Mouse (Mus musculus): ENCODE results near the gene Mpl. TPM values are rescaled to one million over a fixed set of nuclear protein-coding genes. Genes with fewer than 3 reads are reported as not detected.

The Mpl gene
- polyA plus RNA-seq, 1 experiment, result not detected

DNA sequence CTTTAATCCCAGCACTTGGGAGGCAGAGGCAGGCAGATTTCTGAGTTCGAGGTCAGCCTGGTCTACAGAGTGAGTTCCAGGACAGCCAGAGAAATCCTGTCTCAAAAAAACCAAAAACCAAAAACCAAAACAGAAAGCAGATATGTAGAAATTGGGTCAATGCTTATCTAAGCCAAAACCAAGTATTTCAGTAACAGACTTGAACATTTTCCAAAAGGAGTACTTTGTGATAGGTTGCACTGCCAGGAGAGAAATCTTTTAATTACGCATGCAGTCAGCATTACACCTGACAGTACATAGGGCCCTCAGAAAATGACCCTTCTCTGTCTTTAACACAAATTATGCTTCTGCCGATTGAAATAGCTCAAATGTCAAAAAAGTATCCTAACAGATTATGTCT, 55.9 kb downstream of the Mpl start:
- Histone ChIP-seq H3K36me3 (ENCODE audit: control insufficient read depth, insufficient read depth) (peaks cover 42% of the 10 kb centered on the region), H3K79me3 (ENCODE audit: low read depth) (peaks cover 4% of the 10 kb centered on the region), H3K4me3 (ENCODE audit: insufficient read depth, poor library complexity, severe bottlenecking) (no peak overlapping the region), H3ac (ENCODE audit: control insufficient read depth, insufficient read length, low read depth) (no peak overlapping the region), H3K79me2 (ENCODE audit: control insufficient read depth, insufficient read depth) (peaks cover under 1% of the 10 kb centered on the region), H3K27me3 (ENCODE audit: control insufficient read depth, insufficient read depth, insufficient read length) (no peaks in the 10 kb centered on the region)
- no peak for TF ChIP-seq MAX (IDR thresholded peaks at IDR 0.05)
- TF ChIP-seq CTCF (IDR thresholded peaks at IDR 0.05; ENCODE audit: control insufficient read depth, insufficient read depth, insufficient read length), result no peak
- TF ChIP-seq CEBPB (IDR thresholded peaks at IDR 0.05; ENCODE audit: low read depth), result no peak
- TF ChIP-seq MYOG (IDR thresholded peaks at IDR 0.05; ENCODE audit: control insufficient read depth, extremely low read depth, insufficient read length), result no peak
- no peak for TF ChIP-seq USF1 (IDR thresholded peaks at IDR 0.05; ENCODE audit: low read depth)
- no peak for TF ChIP-seq FOSL1 (IDR thresholded peaks at IDR 0.05; ENCODE audit: insufficient read depth, low read length, poor library complexity, severe bottlenecking)
- TF ChIP-seq MYOD1 (IDR thresholded peaks at IDR 0.05; ENCODE audit: control insufficient read depth, insufficient read length, low read depth), result no peak

DNA sequence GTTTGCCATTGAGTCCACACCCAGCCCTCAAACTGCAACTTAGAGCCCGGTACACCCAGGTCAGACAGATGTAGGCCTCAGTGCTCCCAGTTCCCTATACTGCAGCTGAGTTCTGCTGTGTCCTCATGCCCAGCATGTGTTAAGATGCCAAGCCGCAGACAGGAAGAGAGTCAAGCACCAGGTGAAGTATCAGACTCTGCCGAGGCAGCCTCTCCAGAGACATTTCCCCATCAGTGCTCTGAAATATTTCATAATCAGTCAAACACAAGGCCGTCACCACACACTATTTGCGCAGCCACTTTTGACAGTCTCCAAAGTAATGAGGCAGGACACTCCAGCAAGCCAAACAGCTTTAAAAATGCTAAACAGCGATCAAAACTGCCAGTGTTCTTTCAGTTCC, 58.9 kb downstream of the Mpl start:
- TF ChIP-seq USF1 (IDR thresholded peaks at IDR 0.05; ENCODE audit: low read depth) (no peak), CTCF (IDR thresholded peaks at IDR 0.05; ENCODE audit: control insufficient read depth, insufficient read depth, insufficient read length) (no peak), MYOG (IDR thresholded peaks at IDR 0.05; ENCODE audit: control insufficient read depth, extremely low read depth, insufficient read length) (no peak), MAX (IDR thresholded peaks at IDR 0.05) (no peak), CEBPB (IDR thresholded peaks at IDR 0.05; ENCODE audit: low read depth) (no peak), MYOD1 (IDR thresholded peaks at IDR 0.05; ENCODE audit: control insufficient read depth, insufficient read length, low read depth) (no peak), FOSL1 (IDR thresholded peaks at IDR 0.05; ENCODE audit: insufficient read depth, low read length, poor library complexity, severe bottlenecking) (no peak)
- H3K36me3 ChIP-seq (ENCODE audit: control insufficient read depth, insufficient read depth), result peaks cover 58% of the 10 kb centered on the region

DNA sequence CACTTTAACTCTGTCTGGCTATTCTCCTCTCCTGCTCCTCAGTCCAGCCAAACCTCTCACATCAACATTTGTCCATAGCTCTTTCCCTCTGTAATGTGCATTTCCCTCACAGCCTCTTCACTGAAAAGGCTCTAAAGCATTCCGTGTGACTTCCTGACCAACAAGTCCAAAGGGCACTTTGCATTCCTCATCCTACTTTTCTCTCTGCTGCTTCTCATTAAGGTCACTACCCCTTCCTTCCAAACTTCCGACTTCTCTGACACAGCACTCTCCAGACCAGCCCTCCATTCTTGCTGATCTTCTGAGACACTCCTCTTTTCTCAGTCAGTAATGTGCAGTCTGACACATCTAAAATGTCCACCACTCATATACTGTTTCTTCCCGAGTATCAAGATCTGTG, 60.9 kb downstream of the Mpl start:
- no peaks in the 10 kb centered on the region for H3K79me3 ChIP-seq (ENCODE audit: low read depth)
- no peaks in the 10 kb centered on the region for H3K79me2 ChIP-seq (ENCODE audit: control insufficient read depth, insufficient read depth)
- no peak for TF ChIP-seq CEBPB (IDR thresholded peaks at IDR 0.05; ENCODE audit: low read depth)
- no peak for TF ChIP-seq MYOG (IDR thresholded peaks at IDR 0.05; ENCODE audit: control insufficient read depth, extremely low read depth, insufficient read length)
- no peak for TF ChIP-seq USF1 (IDR thresholded peaks at IDR 0.05; ENCODE audit: low read depth)
- no peak for TF ChIP-seq MAX (IDR thresholded peaks at IDR 0.05)
- TF ChIP-seq CTCF (IDR thresholded peaks at IDR 0.05; ENCODE audit: control insufficient read depth, insufficient read depth, insufficient read length), result no peak
- no peak for TF ChIP-seq FOSL1 (IDR thresholded peaks at IDR 0.05; ENCODE audit: insufficient read depth, low read length, poor library complexity, severe bottlenecking)
- no peak for TF ChIP-seq MYOD1 (IDR thresholded peaks at IDR 0.05; ENCODE audit: control insufficient read depth, insufficient read length, low read depth)
- no peak overlapping the region for H3K4me3 ChIP-seq (ENCODE audit: insufficient read depth, poor library complexity, severe bottlenecking)
- H3K27me3 ChIP-seq (ENCODE audit: control insufficient read depth, insufficient read depth, insufficient read length), result no peaks in the 10 kb centered on the region
- H3ac ChIP-seq (ENCODE audit: control insufficient read depth, insufficient read length, low read depth), result no peak overlapping the region
- H3K36me3 ChIP-seq (ENCODE audit: control insufficient read depth, insufficient read depth), result peaks cover 65% of the 10 kb centered on the region

More for the DNA sequence above, 58.9 kb downstream of the Mpl start:
- Histone ChIP-seq H3K4me3 (ENCODE audit: insufficient read depth, poor library complexity, severe bottlenecking) (no peak overlapping the region), H3K79me2 (ENCODE audit: control insufficient read depth, insufficient read depth) (no peaks in the 10 kb centered on the region), H3ac (ENCODE audit: control insufficient read depth, insufficient read length, low read depth) (no peak overlapping the region), H3K27me3 (ENCODE audit: control insufficient read depth, insufficient read depth, insufficient read length) (no peaks in the 10 kb centered on the region), H3K79me3 (ENCODE audit: low read depth) (no peaks in the 10 kb centered on the region)

- Histone ChIP-seq H3K79me3 (ENCODE audit: low read depth) (no peaks in the 10 kb centered on the region), H3K4me3 (ENCODE audit: insufficient read depth, poor library complexity, severe bottlenecking) (no peak overlapping the region), H3ac (ENCODE audit: control insufficient read depth, insufficient read length, low read depth) (no peak overlapping the region), H3K36me3 (ENCODE audit: control insufficient read depth, insufficient read depth) (peaks cover 63% of the 10 kb centered on the region), H3K27me3 (ENCODE audit: control insufficient read depth, insufficient read depth, insufficient read length) (no peaks in the 10 kb centered on the region), H3K79me2 (ENCODE audit: control insufficient read depth, insufficient read depth) (no peaks in the 10 kb centered on the region)
- no peak for TF ChIP-seq FOSL1 (IDR thresholded peaks at IDR 0.05; ENCODE audit: insufficient read depth, low read length, poor library complexity, severe bottlenecking)
- no peak for TF ChIP-seq CTCF (IDR thresholded peaks at IDR 0.05; ENCODE audit: control insufficient read depth, insufficient read depth, insufficient read length)
- TF ChIP-seq MYOD1 (IDR thresholded peaks at IDR 0.05; ENCODE audit: control insufficient read depth, insufficient read length, low read depth), result no peak
- no peak for TF ChIP-seq CEBPB (IDR thresholded peaks at IDR 0.05; ENCODE audit: low read depth)
- no peak for TF ChIP-seq MYOG (IDR thresholded peaks at IDR 0.05; ENCODE audit: control insufficient read depth, extremely low read depth, insufficient read length)
- no peak for TF ChIP-seq MAX (IDR thresholded peaks at IDR 0.05)
- no peak for TF ChIP-seq USF1 (IDR thresholded peaks at IDR 0.05; ENCODE audit: low read depth)
These were observed 62.0 kb downstream of the Mpl start for GRCm38 (mm10) chr4:118395289-118395688.

- no peaks in the 10 kb centered on the region for H3K79me3 ChIP-seq (ENCODE audit: low read depth)
- TF ChIP-seq FOSL1 (IDR thresholded peaks at IDR 0.05; ENCODE audit: insufficient read depth, low read length, poor library complexity, severe bottlenecking) (no peak), CEBPB (IDR thresholded peaks at IDR 0.05; ENCODE audit: low read depth) (no peak), MYOD1 (IDR thresholded peaks at IDR 0.05; ENCODE audit: control insufficient read depth, insufficient read length, low read depth) (no peak), USF1 (IDR thresholded peaks at IDR 0.05; ENCODE audit: low read depth) (no peak), MYOG (IDR thresholded peaks at IDR 0.05; ENCODE audit: control insufficient read depth, extremely low read depth, insufficient read length) (no peak), CTCF (IDR thresholded peaks at IDR 0.05; ENCODE audit: control insufficient read depth, insufficient read depth, insufficient read length) (no peak), MAX (IDR thresholded peaks at IDR 0.05) (no peak)
- no peaks in the 10 kb centered on the region for H3K27me3 ChIP-seq (ENCODE audit: control insufficient read depth, insufficient read depth, insufficient read length)
- H3K4me3 ChIP-seq (ENCODE audit: insufficient read depth, poor library complexity, severe bottlenecking), result no peak overlapping the region
- no peak overlapping the region for H3ac ChIP-seq (ENCODE audit: control insufficient read depth, insufficient read length, low read depth)
- H3K36me3 ChIP-seq (ENCODE audit: control insufficient read depth, insufficient read depth), result peaks cover 57% of the 10 kb centered on the region
- no peaks in the 10 kb centered on the region for H3K79me2 ChIP-seq (ENCODE audit: control insufficient read depth, insufficient read depth)
These were observed 62.8 kb downstream of the Mpl start for GRCm38 (mm10) chr4:118394505-118394904.

Other genes with a start within 250 kb of the Mpl start
- gene Ptprf, start 166.1 kb downstream of the Mpl start, polyA plus RNA-seq (2012; fragmentation: generic; extraction: Trizol), result 1.6 TPM
- 7.6 TPM for gene Szt2, start 48.2 kb downstream of the Mpl start, polyA plus RNA-seq (2012; fragmentation: generic; extraction: Trizol)
- gene Med8, start 48.2 kb downstream of the Mpl start, polyA plus RNA-seq (2012; fragmentation: generic; extraction: Trizol), result 77.2 TPM
- 92.3 TPM for gene Elovl1, start 29.4 kb downstream of the Mpl start, polyA plus RNA-seq (2012; fragmentation: generic; extraction: Trizol)
- 274 TPM for gene Cdc20, start 20.2 kb downstream of the Mpl start, polyA plus RNA-seq (2012; fragmentation: generic; extraction: Trizol)
- not detected for gene Tie1, start 32.5 kb upstream of the Mpl start, polyA plus RNA-seq (2012; fragmentation: generic; extraction: Trizol)
- not detected for gene 2610528J11Rik, start 69.5 kb upstream of the Mpl start, polyA plus RNA-seq (2012; fragmentation: generic; extraction: Trizol)
- not detected for gene Tmem125, start 86.5 kb upstream of the Mpl start, polyA plus RNA-seq (2012; fragmentation: generic; extraction: Trizol)
- not detected for gene Cfap57, start 163.3 kb upstream of the Mpl start, polyA plus RNA-seq (2012; fragmentation: generic; extraction: Trizol)
- 106 TPM for gene Ebna1bp2, start 163.3 kb upstream of the Mpl start, polyA plus RNA-seq (2012; fragmentation: generic; extraction: Trizol)
- not detected for gene Olfr62, start 201.4 kb upstream of the Mpl start, polyA plus RNA-seq (2012; fragmentation: generic; extraction: Trizol)
- gene Olfr1342, start 235.2 kb upstream of the Mpl start, polyA plus RNA-seq (2012; fragmentation: generic; extraction: Trizol), result not detected
- not detected for gene Olfr1341, start 246.0 kb upstream of the Mpl start, polyA plus RNA-seq (2012; fragmentation: generic; extraction: Trizol)